Mouse (Mus musculus) layer of hippocampus, postnatal 10 days (tissue): ENCODE measurements at regions not wholly inside any gene's neighbourhood (a gene's known extent, or its start where the extent isn't known, plus 50 kb on each side); places are given as distances from the start of the nearest gene placed in this dataset.

Experiments used
- DNase-seq, 2 experiments: peaks; one replicate each; pipeline ENCODE4 v3.0.0; 2021; ENCODE audit warnings: low spot score in 2 of 2

GRCm38 (mm10) chr14:92488247-92488646, 1402.2 kb downstream of the Pcdh9 start:
- peak; percentile 5 to 14 for DNase-seq
